Mouse (Mus musculus) liver (tissue): ENCODE measurements at regions not wholly inside any gene's neighbourhood (a gene's known extent, or its start where the extent isn't known, plus 50 kb on each side); places are given as distances from the start of the nearest gene placed in this dataset.
A peak's percentile ranks its signal among the peaks of the same experiment; 100 is the strongest.

Source experiments
- DNase-seq: peaks from one replicate; pipeline ENCODE4 v3.0.0-alpha.2; 2020; ENCODE audit warnings: mixed read lengths

- no peak for DNase-seq
Measured at GRCm38 (mm10) chr19:26051478-26052215, 379.4 kb downstream of the Dmrt2 start.

- no peak for DNase-seq
Measured at GRCm38 (mm10) chr19:26059668-26060067, 387.5 kb downstream of the Dmrt2 start.

- DNase-seq, result no peak
Measured at GRCm38 (mm10) chr19:26068553-26068952, 396.3 kb downstream of the Dmrt2 start.

- DNase-seq, result no peak
Measured at GRCm38 (mm10) chr19:26069908-26070307, 397.7 kb downstream of the Dmrt2 start.

- DNase-seq, result no peak
Measured at GRCm38 (mm10) chr19:26088318-26088717, 416.1 kb downstream of the Dmrt2 start.

GRCm38 (mm10) chr19:26091386-26091785 lies 419.2 kb downstream of the Dmrt2 start:
- DNase-seq, result no peak

- no peak for DNase-seq
Measured at GRCm38 (mm10) chr19:26093844-26094243, 421.6 kb downstream of the Dmrt2 start.

- no peak for DNase-seq
Measured at GRCm38 (mm10) chr19:26114326-26114725, 442.1 kb downstream of the Dmrt2 start.

GRCm38 (mm10) chr19:26128423-26128822 lies 456.2 kb downstream of the Dmrt2 start:
- DNase-seq, result no peak

- no peak for DNase-seq
Measured at GRCm38 (mm10) chr19:26134385-26134784, 462.2 kb downstream of the Dmrt2 start.

GRCm38 (mm10) chr19:26135398-26136104 lies 463.3 kb downstream of the Dmrt2 start:
- no peak for DNase-seq

GRCm38 (mm10) chr19:26140647-26141046 lies 464.2 kb upstream of the Smarca2 start:
- no peak for DNase-seq

- DNase-seq, result no peak
Measured at GRCm38 (mm10) chr19:26143539-26143938, 461.3 kb upstream of the Smarca2 start.

GRCm38 (mm10) chr19:26151216-26151615 lies 453.6 kb upstream of the Smarca2 start:
- no peak for DNase-seq

GRCm38 (mm10) chr19:26164993-26165392 lies 439.9 kb upstream of the Smarca2 start:
- DNase-seq, result peak; percentile 5

- peak; percentile 15 for DNase-seq
Measured at GRCm38 (mm10) chr19:26181774-26182173, 423.1 kb upstream of the Smarca2 start.

- DNase-seq, result no peak
Measured at GRCm38 (mm10) chr19:26185012-26185411, 419.8 kb upstream of the Smarca2 start.

GRCm38 (mm10) chr19:26190803-26191202 lies 414.0 kb upstream of the Smarca2 start:
- no peak for DNase-seq

GRCm38 (mm10) chr19:26193664-26194063 lies 411.2 kb upstream of the Smarca2 start:
- DNase-seq, result no peak

- DNase-seq, result no peak
Measured at GRCm38 (mm10) chr19:26208760-26209159, 396.1 kb upstream of the Smarca2 start.

- no peak for DNase-seq
Measured at GRCm38 (mm10) chr19:26234539-26234938, 370.3 kb upstream of the Smarca2 start.

GRCm38 (mm10) chr19:26244067-26244466 lies 360.8 kb upstream of the Smarca2 start:
- DNase-seq, result no peak

GRCm38 (mm10) chr19:26249751-26250150 lies 355.1 kb upstream of the Smarca2 start:
- no peak for DNase-seq

- DNase-seq, result no peak
Measured at GRCm38 (mm10) chr19:26258677-26259076, 346.2 kb upstream of the Smarca2 start.
